Mouse (Mus musculus): ENCODE data around the gene Olfr1418. TPM values are rescaled to one million over a fixed set of nuclear protein-coding genes. Genes with fewer than 3 reads are reported as not detected.

Olfr1418 gene
- polyA plus RNA-seq, 2 experiments: not detected

DNA sequence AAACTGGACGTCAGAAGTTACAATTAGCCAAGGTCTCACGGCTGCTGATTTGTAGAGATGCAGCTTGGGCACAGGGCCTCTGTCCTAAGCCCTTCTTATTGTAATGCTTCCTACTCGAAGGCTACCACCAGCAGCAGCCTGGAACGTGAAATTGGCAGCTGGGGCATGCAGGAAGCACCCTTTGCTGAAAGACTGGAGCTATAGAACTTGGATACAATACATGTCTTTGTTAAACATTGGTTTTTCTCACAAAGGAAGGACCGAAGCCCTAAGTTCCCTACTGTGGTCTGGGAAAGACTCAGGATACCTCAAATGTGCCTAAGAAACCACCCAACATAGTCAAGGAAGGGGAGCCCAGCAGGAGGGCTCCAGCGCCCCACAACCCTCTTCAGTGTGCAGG, 53.0 kb downstream of the Olfr1418 start:
- Histone ChIP-seq H3K27ac (no peak overlapping the region), H3K36me3 (replicated peaks; ENCODE audit: control insufficient read depth, insufficient read depth, low read depth) (no peaks in the 10 kb centered on the region), H3K4me2 (ENCODE audit: low read depth) (no peak overlapping the region), H3K9ac (replicated peaks) (no peak overlapping the region), H3K27me3 (ENCODE audit: control insufficient read depth, insufficient read depth, low read length) (no peaks in the 10 kb centered on the region), H3K4me1 (replicated peaks; ENCODE audit: control insufficient read depth in 2 of 2, insufficient read depth in 2 of 2, low read length in 1 of 2) (peaks cover 0 to 4% of the 10 kb centered on the region in 2 experiments; a peak in 1 of 4 replicates), H3K4me3 (ENCODE audit: insufficient read depth in 1 of 2, low read depth in 2 of 2, low read length in 2 of 2) (no peak overlapping the region), H3K9me3 (ENCODE audit: control insufficient read depth, low read length) (no peaks in the 10 kb centered on the region)
- ATAC-seq (ENCODE audit: insufficient read depth): no peak
- TF ChIP-seq EP300 (IDR thresholded peaks at IDR 0.05; ENCODE audit: low read depth): no peak
- TF ChIP-seq CTCF (IDR thresholded peaks at IDR 0.05; ENCODE audit: low read depth): no peak
- no peak for DNase-seq (ENCODE audit: low read depth in 3 of 3, low spot score in 3 of 3)
- WGBS (ENCODE audit: insufficient replicate concordance): 27% methylated on average over 6 of the region's 6 CpGs

DNA sequence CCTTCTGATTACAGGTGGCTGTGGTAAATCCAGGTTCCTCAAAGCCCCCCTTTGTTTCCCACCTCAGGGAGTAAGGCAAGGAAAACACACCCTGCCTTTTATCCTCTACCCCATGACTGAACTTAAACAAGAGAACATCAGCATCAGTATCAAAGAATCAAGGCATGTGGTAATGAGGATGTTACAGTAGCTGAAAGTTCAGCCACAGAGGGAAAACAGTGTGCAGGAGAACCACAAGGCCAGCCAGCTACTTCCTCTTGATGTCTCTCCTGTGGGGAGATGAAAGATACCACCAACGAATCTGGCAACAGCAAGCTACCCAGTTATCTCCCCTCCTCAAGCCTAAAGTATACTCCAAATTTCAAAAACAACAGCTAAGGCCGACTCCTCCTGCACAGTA, 53.6 kb downstream of the Olfr1418 start:
- no peak overlapping the region for H3K9ac ChIP-seq (replicated peaks)
- no peak for ATAC-seq (ENCODE audit: insufficient read depth)

DNA sequence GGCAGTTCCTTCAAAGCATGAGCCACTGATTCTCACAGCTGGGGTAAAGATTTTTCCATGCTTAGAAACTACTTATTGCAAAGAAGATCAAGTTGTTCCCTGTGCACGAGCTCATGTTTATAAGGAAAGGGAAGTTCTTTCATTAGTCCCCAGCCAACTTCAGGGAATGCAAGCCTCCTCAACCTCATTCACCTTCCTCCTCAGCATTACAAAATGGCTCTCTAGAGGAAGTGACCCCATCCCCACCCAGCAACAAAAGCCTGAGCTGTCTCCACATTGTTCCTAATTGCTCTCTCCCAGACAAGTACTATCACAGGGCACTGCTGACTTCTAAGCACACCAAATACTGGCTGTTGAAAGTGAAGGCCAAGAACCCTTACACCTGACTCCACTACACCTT, 56.4 kb downstream of the Olfr1418 start:
- Histone ChIP-seq H3K4me1 (replicated peaks; ENCODE audit: control insufficient read depth in 2 of 2, insufficient read depth in 2 of 2, low read length in 1 of 2) (peaks cover 0 to 2% of the 10 kb centered on the region in 2 experiments; a peak in 1 of 4 replicates), H3K4me3 (ENCODE audit: insufficient read depth in 1 of 2, low read depth in 2 of 2, low read length in 2 of 2) (no peak overlapping the region), H3K27ac (no peak overlapping the region), H3K9ac (replicated peaks) (no peak overlapping the region), H3K9me3 (ENCODE audit: control insufficient read depth, low read length) (no peaks in the 10 kb centered on the region), H3K27me3 (ENCODE audit: control insufficient read depth, insufficient read depth, low read length) (no peaks in the 10 kb centered on the region), H3K4me2 (ENCODE audit: low read depth) (no peak overlapping the region), H3K36me3 (replicated peaks; ENCODE audit: control insufficient read depth, insufficient read depth, low read depth) (no peaks in the 10 kb centered on the region)
- TF ChIP-seq EP300 (IDR thresholded peaks at IDR 0.05; ENCODE audit: low read depth) (no peak), CTCF (IDR thresholded peaks at IDR 0.05; ENCODE audit: low read depth) (no peak)
- no peak for ATAC-seq (ENCODE audit: insufficient read depth)
- WGBS (ENCODE audit: insufficient replicate concordance): 3% methylated on average over 1 of the region's 1 CpGs
- DNase-seq (ENCODE audit: low read depth in 3 of 3, low spot score in 3 of 3): no peak

More for the DNA sequence above, 53.6 kb downstream of the Olfr1418 start:
- Histone ChIP-seq H3K27me3 (ENCODE audit: control insufficient read depth, insufficient read depth, low read length) (no peaks in the 10 kb centered on the region), H3K36me3 (replicated peaks; ENCODE audit: control insufficient read depth, insufficient read depth, low read depth) (no peaks in the 10 kb centered on the region), H3K4me3 (ENCODE audit: insufficient read depth in 1 of 2, low read depth in 2 of 2, low read length in 2 of 2) (no peak overlapping the region), H3K4me1 (replicated peaks; ENCODE audit: control insufficient read depth in 2 of 2, insufficient read depth in 2 of 2, low read length in 1 of 2) (peaks cover 0 to 4% of the 10 kb centered on the region in 2 experiments; a peak in 1 of 4 replicates), H3K27ac (no peak overlapping the region), H3K9me3 (ENCODE audit: control insufficient read depth, low read length) (no peaks in the 10 kb centered on the region), H3K4me2 (ENCODE audit: low read depth) (no peak overlapping the region)
- DNase-seq (ENCODE audit: low read depth in 3 of 3, low spot score in 3 of 3): no peak
- TF ChIP-seq CTCF (IDR thresholded peaks at IDR 0.05; ENCODE audit: low read depth): no peak
- TF ChIP-seq EP300 (IDR thresholded peaks at IDR 0.05; ENCODE audit: low read depth): no peak
- 7% methylated on average over 2 of the region's 2 CpGs for WGBS (ENCODE audit: insufficient replicate concordance)

Other genes with a start within 250 kb of the Olfr1418 start
- 0.25 and 0.58 TPM in 2 replicates for gene Ms4a2, start 237.3 kb downstream of the Olfr1418 start, polyA plus RNA-seq (2012; rRNA removed)
- 0.77 and 1.6 TPM in 2 replicates for gene Ms4a2, start 237.3 kb downstream of the Olfr1418 start, polyA plus RNA-seq (2014; fragmentation: Nextera tagmentation; extraction: Ambion mirVana)
- gene Ms4a3, start 220.2 kb downstream of the Olfr1418 start, polyA plus RNA-seq (2012; rRNA removed): 11.1 and 12.4 TPM in 2 replicates
- gene Ms4a3, start 220.2 kb downstream of the Olfr1418 start, polyA plus RNA-seq (2014; fragmentation: Nextera tagmentation; extraction: Ambion mirVana): 22.9 and 38.3 TPM in 2 replicates
- 0.17 and 0.36 TPM in 2 replicates for gene Oosp2, start 200.5 kb downstream of the Olfr1418 start, polyA plus RNA-seq (2012; rRNA removed)
- gene Oosp2, start 200.5 kb downstream of the Olfr1418 start, polyA plus RNA-seq (2014; fragmentation: Nextera tagmentation; extraction: Ambion mirVana): 0.66 and 0.77 TPM in 2 replicates
- gene Oosp1, start 169.9 kb downstream of the Olfr1418 start, polyA plus RNA-seq (2012; rRNA removed): 0.04 and 0.08 TPM in 2 replicates
- gene Oosp1, start 169.9 kb downstream of the Olfr1418 start, polyA plus RNA-seq (2014; fragmentation: Nextera tagmentation; extraction: Ambion mirVana): 0.22 TPM in 1 of 2 replicates, not detected in the other
- gene Oosp3, start 164.0 kb downstream of the Olfr1418 start, polyA plus RNA-seq (2012; rRNA removed): not detected in 2 replicates
- gene Oosp3, start 164.0 kb downstream of the Olfr1418 start, polyA plus RNA-seq (2014; fragmentation: Nextera tagmentation; extraction: Ambion mirVana): not detected in 2 replicates
- 0.02 and 0.03 TPM in 2 replicates for gene Gif, start 113.5 kb downstream of the Olfr1418 start, polyA plus RNA-seq (2012; rRNA removed)
- 0.13 TPM in 1 of 2 replicates, not detected in the other for gene Gif, start 113.5 kb downstream of the Olfr1418 start, polyA plus RNA-seq (2014; fragmentation: Nextera tagmentation; extraction: Ambion mirVana)
- 14.0 and 27.7 TPM in 2 replicates for gene Mrpl16, start 90.7 kb downstream of the Olfr1418 start, polyA plus RNA-seq (2012; rRNA removed)
- 41.8 and 43.9 TPM in 2 replicates for gene Mrpl16, start 90.7 kb downstream of the Olfr1418 start, polyA plus RNA-seq (2014; fragmentation: Nextera tagmentation; extraction: Ambion mirVana)
- gene Stx3, start 41.7 kb downstream of the Olfr1418 start, polyA plus RNA-seq (2012; rRNA removed): 0.39 and 0.78 TPM in 2 replicates
- 2.1 and 2.6 TPM in 2 replicates for gene Stx3, start 41.7 kb downstream of the Olfr1418 start, polyA plus RNA-seq (2014; fragmentation: Nextera tagmentation; extraction: Ambion mirVana)
- not detected in 2 replicates for gene Olfr1417, start 21.8 kb downstream of the Olfr1418 start, polyA plus RNA-seq (2012; rRNA removed)
- gene Olfr1417, start 21.8 kb downstream of the Olfr1418 start, polyA plus RNA-seq (2014; fragmentation: Nextera tagmentation; extraction: Ambion mirVana): not detected in 2 replicates
- gene Olfr1419, start 14.0 kb upstream of the Olfr1418 start, polyA plus RNA-seq (2012; rRNA removed): not detected in 2 replicates
- gene Olfr1419, start 14.0 kb upstream of the Olfr1418 start, polyA plus RNA-seq (2014; fragmentation: Nextera tagmentation; extraction: Ambion mirVana): not detected in 2 replicates
- not detected in 2 replicates for gene Olfr1420, start 25.5 kb upstream of the Olfr1418 start, polyA plus RNA-seq (2012; rRNA removed)
- not detected in 2 replicates for gene Olfr1420, start 25.5 kb upstream of the Olfr1418 start, polyA plus RNA-seq (2014; fragmentation: Nextera tagmentation; extraction: Ambion mirVana)
- gene Patl1, start 51.3 kb upstream of the Olfr1418 start, polyA plus RNA-seq (2012; rRNA removed): 8.0 and 8.7 TPM in 2 replicates
- 6.0 and 7.1 TPM in 2 replicates for gene Patl1, start 51.3 kb upstream of the Olfr1418 start, polyA plus RNA-seq (2014; fragmentation: Nextera tagmentation; extraction: Ambion mirVana)
- 8.2 and 11.7 TPM in 2 replicates for gene Osbp, start 104.9 kb upstream of the Olfr1418 start, polyA plus RNA-seq (2012; rRNA removed)
- gene Osbp, start 104.9 kb upstream of the Olfr1418 start, polyA plus RNA-seq (2014; fragmentation: Nextera tagmentation; extraction: Ambion mirVana): 3.9 and 5.0 TPM in 2 replicates
- not detected in 2 replicates for gene Olfr1423, start 180.3 kb upstream of the Olfr1418 start, polyA plus RNA-seq (2012; rRNA removed)
- not detected in 2 replicates for gene Olfr1423, start 180.3 kb upstream of the Olfr1418 start, polyA plus RNA-seq (2014; fragmentation: Nextera tagmentation; extraction: Ambion mirVana)
- not detected in 2 replicates for gene Olfr1424, start 201.6 kb upstream of the Olfr1418 start, polyA plus RNA-seq (2012; rRNA removed)
- gene Olfr1424, start 201.6 kb upstream of the Olfr1418 start, polyA plus RNA-seq (2014; fragmentation: Nextera tagmentation; extraction: Ambion mirVana): not detected in 2 replicates
- not detected in 2 replicates for gene Olfr1425, start 216.7 kb upstream of the Olfr1418 start, polyA plus RNA-seq (2012; rRNA removed)
- gene Olfr1425, start 216.7 kb upstream of the Olfr1418 start, polyA plus RNA-seq (2014; fragmentation: Nextera tagmentation; extraction: Ambion mirVana): not detected in 2 replicates
- not detected in 2 replicates for gene Olfr1426, start 230.9 kb upstream of the Olfr1418 start, polyA plus RNA-seq (2012; rRNA removed)
- gene Olfr1426, start 230.9 kb upstream of the Olfr1418 start, polyA plus RNA-seq (2014; fragmentation: Nextera tagmentation; extraction: Ambion mirVana): not detected in 2 replicates
- not detected in 2 replicates for gene Olfr1427, start 242.3 kb upstream of the Olfr1418 start, polyA plus RNA-seq (2012; rRNA removed)
- gene Olfr1427, start 242.3 kb upstream of the Olfr1418 start, polyA plus RNA-seq (2014; fragmentation: Nextera tagmentation; extraction: Ambion mirVana): not detected in 2 replicates

All from liver, embryonic 14.5 days (tissue).